Mouse (Mus musculus) megakaryocyte, embryonic 14.5 days (primary cell): ENCODE data around the gene Carns1.

Experiments
- FLI1 ChIP-seq: IDR thresholded peaks from 2 replicates; pipeline ENCODE4 v1.6.1; 2012; ENCODE audit warnings: low read length, inconsistent platforms, mixed read lengths
- GATA1 ChIP-seq: IDR thresholded peaks from 3 replicates; pipeline ENCODE4 v1.6.1; 2012; ENCODE audit warnings: mixed read lengths, low read length, inconsistent platforms, borderline replicate concordance

DNA sequence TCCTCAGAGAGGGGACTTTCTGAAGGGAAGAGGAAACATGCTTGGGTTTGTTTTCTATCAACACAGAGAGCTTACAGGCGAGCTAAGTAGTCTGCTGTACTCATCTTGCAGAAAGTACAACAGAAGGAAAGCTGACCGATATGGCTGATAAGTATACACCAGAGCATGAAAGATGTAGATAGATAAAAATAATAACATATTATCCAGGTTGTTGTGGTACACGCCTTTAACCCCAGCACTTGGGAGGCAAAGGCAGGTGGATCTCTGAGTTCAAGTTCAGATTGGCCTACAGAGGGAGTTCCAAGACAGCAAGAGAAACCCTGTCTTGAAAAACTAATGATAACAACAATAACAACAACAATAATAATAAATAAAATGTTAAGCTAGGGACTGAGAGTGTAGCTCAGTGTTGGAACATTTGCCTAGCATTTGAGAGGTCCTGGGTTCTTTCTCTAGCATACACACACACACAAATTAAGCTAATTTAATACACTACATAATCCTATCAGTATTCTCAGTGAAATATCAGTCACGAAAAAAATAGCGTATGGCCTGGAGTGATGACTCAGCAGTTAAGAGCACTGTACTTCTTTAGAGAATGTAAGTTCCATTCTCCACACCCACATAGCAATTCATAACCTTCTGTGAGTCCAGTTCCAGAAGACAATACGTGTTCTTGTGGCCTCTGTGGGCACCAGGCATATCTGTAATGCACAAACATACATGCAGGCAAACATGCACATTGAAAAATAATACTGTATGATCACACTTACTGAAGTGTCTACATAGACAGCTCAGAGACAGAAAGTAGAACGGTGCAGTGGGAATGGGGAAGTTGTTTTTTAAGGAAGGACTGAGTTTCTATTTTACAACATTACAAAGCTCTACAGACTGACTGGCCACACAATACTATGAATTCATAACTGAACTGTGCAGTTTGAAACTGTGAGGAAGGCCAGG lies 52.6 kb downstream of the Carns1 start:
- TF ChIP-seq GATA1 (no peak), FLI1 (no peak)
